Mouse (Mus musculus) embryonic fibroblast, embryonic 13.5 days (primary cell): Measurements from ENCODE around the gene Cyb561a3.

Experiments
- CTCF ChIP-seq: IDR thresholded peaks from 2 replicates; pipeline ENCODE4 v1.5.1; 2011; ENCODE audit warnings: mild to moderate bottlenecking, control low read depth, low read length, moderate library complexity, borderline replicate concordance; ENCODE audit not compliant: insufficient read depth
- POLR2A ChIP-seq: IDR thresholded peaks from 2 replicates; pipeline ENCODE4 v1.6.1; 2011; ENCODE audit warnings: low read depth, mild to moderate bottlenecking, control low read depth, low read length, moderate library complexity

DNA sequence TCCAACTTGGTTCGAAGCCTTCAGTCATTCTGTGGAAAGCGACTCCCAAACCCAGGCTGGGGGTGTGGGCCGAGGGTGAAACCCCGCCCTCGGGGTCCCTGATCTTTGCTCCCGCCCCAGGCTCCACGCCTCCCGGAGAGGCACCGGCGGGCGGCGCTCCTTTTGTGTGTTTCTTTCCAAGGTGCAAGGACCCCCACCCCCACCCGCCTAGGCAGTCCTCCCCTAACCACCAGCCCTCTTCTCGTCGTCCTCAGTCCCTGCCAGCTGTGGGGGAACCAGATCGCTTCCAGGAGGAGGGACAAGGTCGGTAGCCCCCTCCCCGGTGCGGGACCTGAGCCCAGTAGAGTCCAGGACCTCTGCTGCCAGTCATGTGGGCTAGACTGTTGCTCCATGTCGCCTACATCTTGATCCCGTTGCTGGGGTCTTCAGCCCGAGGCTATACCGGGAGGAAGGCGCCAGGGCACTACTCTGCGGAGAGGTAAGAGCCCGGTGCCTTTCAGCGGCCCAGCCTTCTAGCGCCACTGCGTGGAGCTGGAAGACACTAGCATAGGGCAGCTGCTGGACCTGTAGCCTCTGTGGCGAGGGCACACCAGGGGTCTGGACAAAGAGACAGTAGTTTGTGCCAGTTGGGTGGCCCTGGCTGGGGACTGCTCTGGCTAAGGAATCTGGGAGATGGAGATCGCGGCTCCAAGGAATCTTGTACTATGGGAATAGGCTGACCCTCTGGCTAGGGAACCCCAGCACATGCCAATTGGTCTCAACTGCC, 57.3 kb downstream of the Cyb561a3 start, which contains the start of gene Vwce:
- no peak; the same call in 1 of the 2 replicates for TF ChIP-seq CTCF
- TF ChIP-seq POLR2A = no peak
